Mouse (Mus musculus) spleen, adult 2 months (tissue): Measurements from ENCODE around the gene Srms. TPM values are rescaled to one million over a fixed set of nuclear protein-coding genes. Genes with fewer than 3 reads are reported as not detected.

Source experiments
- DNase-seq, 2 experiments: peaks; one replicate each; pipeline versions ENCODE4 v3.0.0 to v3.0.0-alpha.2; 2012 to 2021; ENCODE audit warnings: low spot score in 2 of 2, low read depth in 1 of 2
- H3K27ac ChIP-seq: fragments of 200-500 bp; 2 replicates; pipeline ENCODE4 v1.5.1; 2012; ENCODE audit warnings: low read length, inconsistent platforms; ENCODE audit not compliant: insufficient read depth
- H3K27me3 ChIP-seq: fragments of 200-500 bp; 2 replicates; pipeline ENCODE4 v1.6.1; 2012; ENCODE audit warnings: mild to moderate bottlenecking, moderate library complexity, low read length, inconsistent platforms; ENCODE audit not compliant: control insufficient read depth, insufficient read depth
- H3K36me3 ChIP-seq: fragments of 200-500 bp; 2 replicates; pipeline ENCODE4 v1.6.1; 2012; ENCODE audit warnings: mild to moderate bottlenecking, low read length, inconsistent platforms; ENCODE audit not compliant: control insufficient read depth, insufficient read depth
- H3K4me1 ChIP-seq: fragments of 200-500 bp; 2 replicates; pipeline ENCODE4 v1.6.1; 2011; ENCODE audit warnings: inconsistent platforms; ENCODE audit not compliant: control insufficient read depth, insufficient read depth, insufficient read length
- H3K4me3 ChIP-seq: fragments of 200-500 bp; 2 replicates; pipeline ENCODE4 v1.5.1; 2011; ENCODE audit warnings: mild to moderate bottlenecking, inconsistent platforms; ENCODE audit not compliant: insufficient read depth, insufficient read length; ENCODE audit errors: extremely low read depth
- CTCF ChIP-seq: fragments of 200-500 bp; IDR thresholded peaks from 2 replicates; pipeline ENCODE4 v1.5.1; 2011; ENCODE audit warnings: mild to moderate bottlenecking, inconsistent platforms; ENCODE audit not compliant: insufficient read depth, insufficient read length, insufficient replicate concordance; ENCODE audit errors: extremely low read depth
- POLR2A ChIP-seq: fragments of 200-500 bp; IDR thresholded peaks from 2 replicates; pipeline ENCODE4 v1.6.1; 2011; ENCODE audit warnings: low read depth, low read length, inconsistent platforms
- WGBS: fragments of 180-500 bp; shearing (Covaris S2); methylation state at CpG from one replicate; pipeline ENCODE4 v1.1.7; 2018; 5-methylcytosine and 5-hydroxymethylcytosine counted together
- polyA plus RNA-seq: library from polyadenylated mRNA; depleted of rRNA; stranded (reverse); fragments of >200 nt; gene quantifications from 2 replicates; pipeline ENCODE4 v1.2.3, GENCODE M21; 2012; rRNA removed

Gene Srms
- polyA plus RNA-seq, 1 experiment: 1.4 TPM

GRCm38 (mm10) chr2:181157180-181157579 lies 55.8 kb downstream of the Srms start:
- Histone ChIP-seq H3K36me3 (no peaks in the 10 kb centered on the region), H3K27ac (no peak overlapping the region), H3K4me3 (no peak overlapping the region), H3K4me1 (no peaks in the 10 kb centered on the region; the same call in 1 of the 2 replicates), H3K27me3 (0 out of 2 replicates have a peak, but pooled peaks cover 5% of the 10 kb centered on the region)
- TF ChIP-seq CTCF (no peak), POLR2A (no peak)
- no peak for DNase-seq
- 81% methylated on average over 4 of the region's 4 CpGs for WGBS

GRCm38 (mm10) chr2:181156248-181157121 lies 56.5 kb downstream of the Srms start, which contains the start of gene Eef1a2:
TSS of gene Eef1a2 (minus strand) at chr2:181157014.
- Histone ChIP-seq H3K4me3 (no peak within 1 kb of the TSS), H3K36me3 (no peaks in the 10 kb centered on the region), H3K27me3 (0 out of 2 replicates have a peak, but pooled peaks cover 5% of the 10 kb centered on the region), H3K4me1 (no peaks in the 10 kb centered on the region; the same call in 1 of the 2 replicates), H3K27ac (no peak within 1 kb of the TSS)
- TF ChIP-seq POLR2A (no peak), CTCF (no peak)
- WGBS: 13% methylated on average over 55 of the region's 55 CpGs
- DNase-seq: no peak

GRCm38 (mm10) chr2:181155801-181156200 lies 57.2 kb downstream of the Srms start:
- WGBS: 50% methylated on average over 4 of the region's 4 CpGs
- TF ChIP-seq POLR2A (no peak), CTCF (no peak)

More at GRCm38 (mm10) chr2:181155801-181156200, 57.2 kb downstream of the Srms start:
- no peaks in the 10 kb centered on the region for H3K36me3 ChIP-seq
- H3K27ac ChIP-seq: no peak overlapping the region
- no peak for DNase-seq
- H3K27me3 ChIP-seq: 0 out of 2 replicates have a peak, but pooled peaks cover 5% of the 10 kb centered on the region
- no peak overlapping the region for H3K4me3 ChIP-seq
- no peaks in the 10 kb centered on the region; the same call in 1 of the 2 replicates for H3K4me1 ChIP-seq

Other genes starting within 250 kb of the Srms start
- gene Arfgap1, start 246.0 kb downstream of the Srms start, polyA plus RNA-seq: 33.9 and 34.8 TPM in 2 replicates
- 1.9 and 2.1 TPM in 2 replicates for gene Col20a1, start 226.7 kb downstream of the Srms start, polyA plus RNA-seq
- not detected in 2 replicates for gene Chrna4, start 169.6 kb downstream of the Srms start, polyA plus RNA-seq
- not detected in 2 replicates for gene Kcnq2, start 77.9 kb downstream of the Srms start, polyA plus RNA-seq
- gene Eef1a2, start 56.2 kb downstream of the Srms start, polyA plus RNA-seq: 0.05 TPM in 1 of 2 replicates, not detected in the other
- 135 and 192 TPM in 2 replicates for gene Ppdpf, start 25.9 kb downstream of the Srms start, polyA plus RNA-seq
- 0.13 and 0.15 TPM in 2 replicates for gene Ptk6, start 10.4 kb downstream of the Srms start, polyA plus RNA-seq
- gene Fndc11, start 6.8 kb upstream of the Srms start, polyA plus RNA-seq: 1.1 and 1.3 TPM in 2 replicates
- 101 and 132 TPM in 2 replicates for gene Helz2, start 28.8 kb upstream of the Srms start, polyA plus RNA-seq
- 22.8 and 27.1 TPM in 2 replicates for gene Gmeb2, start 74.8 kb upstream of the Srms start, polyA plus RNA-seq
- not detected in 2 replicates for gene Stmn3, start 101.3 kb upstream of the Srms start, polyA plus RNA-seq
- 51.9 and 52.9 TPM in 2 replicates for gene Rtel1, start 106.6 kb upstream of the Srms start, polyA plus RNA-seq
- 44.7 and 45.7 TPM in 2 replicates for gene Zgpat, start 151.7 kb upstream of the Srms start, polyA plus RNA-seq
- 32.8 and 35.4 TPM in 2 replicates for gene Arfrp1, start 152.2 kb upstream of the Srms start, polyA plus RNA-seq
- gene Lime1, start 166.9 kb upstream of the Srms start, polyA plus RNA-seq: 146 and 163 TPM in 2 replicates
- gene Zbtb46, start 246.2 kb upstream of the Srms start, polyA plus RNA-seq: 9.6 and 10.9 TPM in 2 replicates